Mouse (Mus musculus): ENCODE data around the gene Trnp1.

The Trnp1 gene

GRCm38 (mm10) chr4:133460006-133460405 is 38.3 kb downstream of the Trnp1 start:
- DNase-seq (ENCODE audit: low read depth) = no peak

DNA sequence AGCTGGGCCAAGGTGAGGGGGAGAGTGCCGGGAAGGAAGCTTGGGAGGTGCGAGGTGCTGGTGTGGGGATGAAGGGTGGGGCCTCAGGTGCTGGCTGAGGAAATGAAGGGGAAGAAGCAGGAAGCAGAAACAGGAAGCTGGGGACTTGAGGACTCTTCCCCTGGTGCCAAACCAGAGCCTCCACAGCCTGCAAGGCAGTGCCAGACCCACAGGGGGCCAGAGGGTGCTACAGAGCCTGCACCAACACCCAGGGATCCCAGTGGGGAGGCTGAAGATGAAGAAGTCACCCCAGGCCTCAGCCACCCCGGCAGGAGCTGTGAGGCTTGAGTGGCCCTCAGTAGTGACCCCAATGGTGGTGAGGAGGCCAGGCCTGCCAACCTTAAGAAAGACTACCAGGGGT is 40.3 kb downstream of the Trnp1 start:
- no peak for DNase-seq (ENCODE audit: low read depth)

GRCm38 (mm10) chr4:133452433-133452832 is 45.9 kb downstream of the Trnp1 start:
- no peak for DNase-seq (ENCODE audit: low read depth)

- DNase-seq (ENCODE audit: low read depth) = peak; percentile 87
Observed at GRCm38 (mm10) chr4:133451536-133451935, 46.8 kb downstream of the Trnp1 start.

- DNase-seq (ENCODE audit: low read depth) = peak; percentile 70
Observed at GRCm38 (mm10) chr4:133449726-133450125, 48.6 kb downstream of the Trnp1 start.

DNA sequence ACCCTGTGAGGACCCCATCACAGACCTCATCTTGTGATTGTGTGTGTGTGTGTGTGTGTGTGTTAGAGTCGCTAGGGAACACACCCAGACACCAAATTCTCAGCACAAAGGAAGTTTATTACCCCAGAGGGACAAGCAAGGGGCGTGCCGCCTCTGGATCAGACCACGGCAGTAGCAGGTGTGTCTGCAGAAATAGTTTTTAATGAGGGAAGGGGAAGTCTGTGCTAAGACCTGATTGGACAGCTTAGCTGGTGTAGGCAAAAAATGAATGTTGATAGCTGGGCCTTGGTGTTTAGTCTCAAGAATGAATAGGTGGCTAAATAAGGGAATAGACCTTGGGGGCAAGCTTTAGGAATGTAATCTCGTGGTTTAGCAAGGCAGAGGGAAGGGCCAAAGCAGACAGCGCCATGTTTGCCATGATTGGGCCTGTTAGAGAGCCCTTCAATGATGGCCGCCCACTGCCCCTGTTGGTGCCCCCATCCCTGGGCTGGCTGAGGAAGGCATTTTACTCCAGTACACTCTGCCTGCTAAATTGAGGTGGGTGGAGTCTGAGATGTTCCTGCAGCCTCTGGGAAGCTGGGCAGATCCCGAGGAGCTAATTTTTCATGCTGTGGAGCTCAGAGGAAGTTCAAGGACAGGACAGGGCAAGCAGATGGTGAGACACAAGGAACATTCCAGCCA is 49.5 kb downstream of the Trnp1 start:
- no peak for DNase-seq (ENCODE audit: low read depth)

DNA sequence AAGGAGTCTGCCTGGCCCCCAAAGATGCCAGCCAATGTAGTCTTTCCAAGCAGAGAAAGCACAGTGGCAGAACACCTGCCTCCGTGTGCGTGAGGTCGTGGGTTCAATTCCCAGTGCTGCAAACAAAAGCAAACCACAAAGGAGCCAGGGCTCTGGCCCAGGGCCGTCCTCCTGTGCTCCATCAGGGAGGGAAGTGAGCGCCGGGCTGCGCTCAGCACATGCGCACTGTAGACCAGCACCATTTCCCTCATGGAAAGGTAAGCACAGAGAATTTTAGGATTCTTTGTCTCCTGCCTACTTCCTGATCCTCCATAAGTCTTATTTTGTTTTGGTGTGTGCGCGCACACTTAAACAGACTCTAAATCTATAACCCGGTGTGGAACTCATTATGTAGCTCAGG is 50.4 kb downstream of the Trnp1 start:
- no peak for DNase-seq (ENCODE audit: low read depth)

DNA sequence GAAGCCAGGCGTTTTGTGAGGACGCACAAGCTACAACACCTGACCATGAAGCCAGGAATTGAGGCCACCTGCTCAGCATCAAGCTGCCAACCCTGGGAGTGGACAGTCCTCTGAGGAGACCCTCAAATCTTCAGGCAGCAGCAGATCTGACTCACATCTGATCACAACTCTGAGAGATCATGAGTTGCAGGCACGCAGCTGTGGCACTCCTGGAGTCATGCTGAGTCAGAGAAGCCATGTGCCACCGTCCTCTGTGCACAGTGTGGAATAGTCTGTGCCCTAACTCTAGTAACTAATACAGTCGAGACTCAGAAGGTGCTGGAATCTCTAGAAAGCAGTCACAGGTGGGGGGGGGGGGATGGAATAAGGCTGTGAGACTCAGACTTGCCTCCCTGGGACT is 51.0 kb downstream of the Trnp1 start:
- no peak for DNase-seq (ENCODE audit: low read depth)

DNA sequence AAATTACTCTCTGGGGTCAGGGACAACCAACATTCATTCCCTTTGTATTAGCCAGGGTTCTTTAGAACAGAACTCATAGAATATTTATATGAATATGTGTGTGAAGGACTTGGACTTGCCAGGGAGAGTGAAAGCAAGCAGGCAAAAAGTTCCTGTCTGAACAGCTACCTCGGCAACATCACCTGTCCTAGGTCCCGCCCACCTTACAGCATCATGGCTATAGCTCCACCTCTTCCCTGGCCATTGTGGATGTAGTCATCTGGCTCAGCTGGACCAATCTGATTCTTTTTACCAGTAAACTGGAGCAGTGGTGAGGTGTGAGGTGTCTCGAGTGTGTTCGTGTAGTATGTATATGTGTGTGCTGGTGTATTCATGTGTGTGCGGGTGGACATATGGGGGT is 52.6 kb downstream of the Trnp1 start:
- no peak for DNase-seq (ENCODE audit: low read depth)

DNA sequence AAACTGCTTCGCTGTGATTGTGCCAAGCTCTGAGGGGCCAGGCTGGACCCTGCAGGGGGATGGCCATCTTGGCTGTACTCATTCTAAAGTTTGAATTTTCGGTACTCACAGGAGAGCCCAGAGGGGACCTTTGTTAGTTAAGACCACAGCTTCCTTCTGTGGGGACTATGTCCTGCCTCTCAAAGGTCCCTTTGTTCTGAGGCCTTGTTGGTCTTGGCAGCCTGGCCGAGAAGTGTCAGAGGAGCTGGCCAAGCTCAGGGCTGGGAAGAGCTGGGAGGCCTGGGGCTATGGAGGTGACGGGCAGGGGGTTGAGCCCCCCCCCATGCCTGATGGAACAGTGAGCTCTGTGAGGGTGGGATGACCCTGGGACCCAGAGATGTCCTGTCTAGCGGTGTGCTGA is 55.3 kb downstream of the Trnp1 start:
- no peak for DNase-seq (ENCODE audit: low read depth)

- no peak for DNase-seq (ENCODE audit: low read depth)
Observed at GRCm38 (mm10) chr4:133442194-133442593, 56.2 kb downstream of the Trnp1 start.
